In the genomic region with DNA sequence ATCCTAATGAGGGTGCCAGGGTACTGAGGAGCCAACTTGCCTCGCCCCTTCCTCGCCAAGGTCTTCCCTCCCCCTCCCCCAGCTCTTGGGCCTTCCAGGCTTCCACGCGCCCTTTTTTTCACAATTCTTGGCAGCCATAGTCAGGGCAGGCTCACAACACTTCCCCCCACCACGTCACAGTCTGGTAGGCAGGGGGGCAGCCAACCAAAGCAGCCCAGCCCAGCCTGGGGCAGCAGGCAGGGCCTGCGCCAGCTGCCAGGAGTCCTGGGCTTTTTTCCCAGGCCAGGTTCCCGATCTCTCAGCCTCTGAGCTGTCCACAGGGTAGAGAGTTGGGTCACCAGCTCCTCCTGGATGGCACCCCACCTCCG, we compare ENCODE assay signal across 9 mouse cellular contexts. TPM values are rescaled to one million over a fixed set of nuclear protein-coding genes. Genes with fewer than 3 reads are reported as not detected.
A peak's percentile ranks its signal among the peaks of the same experiment; 100 is the strongest.
DNase-seq lines count a peak whose midpoint lies in the region; ATAC-seq lines count a peak whose summit lies in the region.
"Had no signal": no experiment of that assay in that cellular context is flagged by ENCODE, and none has a peak within 500 bp of the region (broad histone marks: within the 10 kb centered on the region; RNA-seq: fewer than 3 reads in every experiment).

No protein-coding gene starts in this region.

- H3K9ac ChIP-seq in heart, embryonic 16.5 days (ENCODE audit: low read length): no peak overlapping the region
- H3K9ac ChIP-seq in midbrain, embryonic 12.5 days (replicated peaks): peak overlapping the region; percentile 88
- H3K9ac ChIP-seq in liver, embryonic 11.5 days (ENCODE audit: low read depth, low read length): no peak overlapping the region

- H3K27me3 ChIP-seq in heart, embryonic 16.5 days (ENCODE audit: control insufficient read depth, insufficient read depth, low read length): peaks cover 6% of the 10 kb centered on the region
- H3K27me3 ChIP-seq in midbrain, embryonic 12.5 days: peaks cover 6% of the 10 kb centered on the region
- H3K27me3 ChIP-seq in liver, embryonic 11.5 days (replicated peaks; ENCODE audit: control insufficient read depth, insufficient read depth, low read length): peaks cover 16% of the 10 kb centered on the region

- no peak overlapping the region for H3K4me3 ChIP-seq in heart, embryonic 16.5 days (ENCODE audit: low read length)
- H3K4me3 ChIP-seq in midbrain, embryonic 12.5 days: peak overlapping the region; percentile 49
- no peak overlapping the region for H3K4me3 ChIP-seq in liver, embryonic 11.5 days (ENCODE audit: low read depth, low read length)

- intact Hi-C loops in left cerebral cortex, postnatal 14 days (cut with DNase I): no loop called here

- peak; percentile 48 to 72 for DNase-seq in left cerebral cortex, postnatal 14 days (ENCODE audit: low spot score in 2 of 2)
- DNase-seq in left cerebral cortex, adult 9 months (ENCODE audit: low spot score in 2 of 2): no peak
- DNase-seq in cerebellum, postnatal 14 days: peak; percentile 87 to 89
- peak; percentile 91 to 96 for DNase-seq in kidney, postnatal 25 days
- no peak for DNase-seq in liver, embryonic 11.5 days (ENCODE audit: low spot score)

- 53% methylated on average over 8 of the region's 8 CpGs for WGBS in heart, embryonic 16.5 days
- 33% methylated on average over 8 of the region's 8 CpGs for WGBS in midbrain, embryonic 12.5 days
- WGBS in liver, embryonic 11.5 days: 69% methylated on average over 8 of the region's 8 CpGs

- peaks cover 4% of the 10 kb centered on the region; the same call in 1 of the 2 replicates for H3K4me1 ChIP-seq in heart, embryonic 16.5 days (ENCODE audit: control insufficient read depth, insufficient read depth, low read length)
- peaks cover 64% of the 10 kb centered on the region for H3K4me1 ChIP-seq in midbrain, embryonic 12.5 days
- peaks cover 7% of the 10 kb centered on the region; the same call in 1 of the 2 replicates for H3K4me1 ChIP-seq in liver, embryonic 11.5 days (replicated peaks; ENCODE audit: control insufficient read depth, insufficient read depth, low read length)

- H3K27ac ChIP-seq in heart, embryonic 16.5 days (ENCODE audit: low read length): no peak overlapping the region
- H3K27ac ChIP-seq in midbrain, embryonic 12.5 days (replicated peaks): peak overlapping the region; percentile 98
- H3K27ac ChIP-seq in liver, embryonic 11.5 days (ENCODE audit: low read depth, low read length): no peak overlapping the region

- H3K9me3 ChIP-seq in heart, embryonic 16.5 days (replicated peaks; ENCODE audit: control insufficient read depth, low read length): peaks cover 6% of the 10 kb centered on the region; the same call in 1 of the 2 replicates
- peaks cover 21% of the 10 kb centered on the region for H3K9me3 ChIP-seq in midbrain, embryonic 12.5 days
- H3K9me3 ChIP-seq in liver, embryonic 11.5 days (ENCODE audit: control insufficient read depth, low read length): no peaks in the 10 kb centered on the region; the same call in 1 of the 2 replicates

- no peak overlapping the region for H3K4me2 ChIP-seq in heart, embryonic 16.5 days (ENCODE audit: low read depth, low read length)
- H3K4me2 ChIP-seq in midbrain, embryonic 12.5 days (replicated peaks): peak overlapping the region; percentile 90
- H3K4me2 ChIP-seq in liver, embryonic 11.5 days: no peak overlapping the region

- no peaks in the 10 kb centered on the region; the same call in 1 of the 2 replicates for H3K36me3 ChIP-seq in heart, embryonic 16.5 days (ENCODE audit: control insufficient read depth, insufficient read depth)
- peaks cover 60% of the 10 kb centered on the region for H3K36me3 ChIP-seq in midbrain, embryonic 12.5 days
- no peaks in the 10 kb centered on the region; the same call in none of the 2 replicates for H3K36me3 ChIP-seq in liver, embryonic 11.5 days (ENCODE audit: control insufficient read depth, insufficient read depth, low read length)

- 0 out of 2 replicates have a peak, but pooled peaks have one; percentile 19 for ATAC-seq in heart, embryonic 16.5 days (replicated peaks; ENCODE audit: extremely low read depth, insufficient read depth, low FRiP score)
- ATAC-seq in midbrain, embryonic 12.5 days (ENCODE audit: low FRiP score, low read depth): peak; percentile 47
- no peak for ATAC-seq in monocyte, adult 5-6 weeks (replicated peaks; ENCODE audit: insufficient number of reproducible peaks, low FRiP score, low TSS enrichment, poor library complexity, severe bottlenecking)
- ATAC-seq in liver, embryonic 11.5 days (replicated peaks; ENCODE audit: low FRiP score): no peak

RNA-seq across cellular contexts. Expression of a gene that starts 3.6 kb away (rescaled TPM):
- total RNA-seq in left cerebral cortex, postnatal 14 days (2021): 100 to 1,000 TPM; 182 to 194 TPM
- polyA plus RNA-seq in heart, embryonic 16.5 days (2015; fragmentation: Nextera tagmentation; extraction: Ambion mirVana): 2.7 and 3.9 TPM in 2 replicates
- 73.3 and 78.2 TPM in 2 replicates for polyA plus RNA-seq in midbrain, embryonic 12.5 days (2016; fragmentation: Nextera tagmentation; extraction: Ambion mirVana)
- total RNA-seq in monocyte, adult 5-6 weeks (2017): 0.11 to 1.8 TPM (median 0.19 TPM) in 3 replicates
- polyA plus RNA-seq in liver, embryonic 11.5 days (2014; fragmentation: Nextera tagmentation; extraction: Ambion mirVana): 2.4 and 2.5 TPM in 2 replicates

RNA-seq across cellular contexts. Expression of a gene that starts 28.1 kb away (rescaled TPM):
- total RNA-seq in left cerebral cortex, postnatal 14 days (2021): 10 to 100 TPM; 14.7 to 15.8 TPM
- polyA plus RNA-seq in heart, embryonic 16.5 days (2015; fragmentation: Nextera tagmentation; extraction: Ambion mirVana): 21.9 and 23.0 TPM in 2 replicates
- polyA plus RNA-seq in midbrain, embryonic 12.5 days (2016; fragmentation: Nextera tagmentation; extraction: Ambion mirVana): 60.6 and 61.9 TPM in 2 replicates
- total RNA-seq in monocyte, adult 5-6 weeks (2017): 0.68 to 1.4 TPM (median 0.86 TPM) in 3 replicates
- polyA plus RNA-seq in liver, embryonic 11.5 days (2014; fragmentation: Nextera tagmentation; extraction: Ambion mirVana): 33.2 and 34.0 TPM in 2 replicates

RNA-seq across cellular contexts. Expression of a gene that starts 33.3 kb away (rescaled TPM):
- total RNA-seq in left cerebral cortex, postnatal 14 days (2021): 100 to 1,000 TPM; 198 to 206 TPM
- 82.7 and 87.2 TPM in 2 replicates for polyA plus RNA-seq in heart, embryonic 16.5 days (2015; fragmentation: Nextera tagmentation; extraction: Ambion mirVana)
- 184 and 192 TPM in 2 replicates for polyA plus RNA-seq in midbrain, embryonic 12.5 days (2016; fragmentation: Nextera tagmentation; extraction: Ambion mirVana)
- 120 to 326 TPM (median 130 TPM) in 3 replicates for total RNA-seq in monocyte, adult 5-6 weeks (2017)
- 194 and 199 TPM in 2 replicates for polyA plus RNA-seq in liver, embryonic 11.5 days (2014; fragmentation: Nextera tagmentation; extraction: Ambion mirVana)

RNA-seq across cellular contexts. Expression of a gene that starts 47.0 kb away (rescaled TPM):
- under 1 TPM in 1 of 2 experiments, not detected in 1; 0.55 TPM for total RNA-seq in left cerebral cortex, postnatal 14 days (2021)
- 47.6 and 84.1 TPM in 2 replicates for polyA plus RNA-seq in heart, embryonic 16.5 days (2015; fragmentation: Nextera tagmentation; extraction: Ambion mirVana)
- not detected in 2 replicates for polyA plus RNA-seq in midbrain, embryonic 12.5 days (2016; fragmentation: Nextera tagmentation; extraction: Ambion mirVana)
- not detected in 3 replicates for total RNA-seq in monocyte, adult 5-6 weeks (2017)
- 0.47 and 1.2 TPM in 2 replicates for polyA plus RNA-seq in liver, embryonic 11.5 days (2014; fragmentation: Nextera tagmentation; extraction: Ambion mirVana)
- total RNA-seq: neutrophil, adult 5-6 weeks had no signal

Comparison
In these comparisons a context has a peak if more than half of its experiments do, and no peak if none do; other contexts are left out.
1. DNase-seq: peak in left cerebral cortex, postnatal 14 days (2 of 2), cerebellum, postnatal 14 days (2 of 2) and kidney, postnatal 25 days (2 of 2); none in left cerebral cortex, adult 9 months (0 of 2) and liver, embryonic 11.5 days (single experiment).
2. ATAC-seq: peak in heart, embryonic 16.5 days (single experiment) and midbrain, embryonic 12.5 days (single experiment); none in monocyte, adult 5-6 weeks (single experiment) and liver, embryonic 11.5 days (single experiment).
3. RNA of a gene that starts 3.6 kb away (polyA plus RNA-seq): 73.3 to 78.2 TPM in midbrain, embryonic 12.5 days; 2.7 to 3.9 TPM in heart, embryonic 16.5 days and 2.4 to 2.5 TPM in liver, embryonic 11.5 days; every median in the first group is over 10 times any median in the second.